Mouse (Mus musculus): ENCODE measurements at regions not wholly inside any gene's neighbourhood (a gene's known extent, or its start where the extent isn't known, plus 50 kb on each side); places are given as distances from the start of the nearest gene placed in this dataset.

- no peak for ATAC-seq (ENCODE audit: low FRiP score)
- Histone ChIP-seq H3K36me3 (no peaks in the 10 kb centered on the region), H3K4me3 (replicated peaks) (no peak overlapping the region), H3K4me2 (no peak overlapping the region), H3K9ac (replicated peaks) (no peak overlapping the region), H3K4me1 (0 out of 2 replicates have a peak, but pooled peaks cover 3% of the 10 kb centered on the region), H3K27ac (replicated peaks) (no peak overlapping the region), H3K9me3 (replicated peaks) (no peaks in the 10 kb centered on the region), H3K27me3 (replicated peaks) (no peaks in the 10 kb centered on the region)
- 84% methylated on average over 3 of the region's 3 CpGs for WGBS
Observed at GRCm38 (mm10) chr17:84010492-84011060, 162.8 kb upstream of the Haao start.

DNA sequence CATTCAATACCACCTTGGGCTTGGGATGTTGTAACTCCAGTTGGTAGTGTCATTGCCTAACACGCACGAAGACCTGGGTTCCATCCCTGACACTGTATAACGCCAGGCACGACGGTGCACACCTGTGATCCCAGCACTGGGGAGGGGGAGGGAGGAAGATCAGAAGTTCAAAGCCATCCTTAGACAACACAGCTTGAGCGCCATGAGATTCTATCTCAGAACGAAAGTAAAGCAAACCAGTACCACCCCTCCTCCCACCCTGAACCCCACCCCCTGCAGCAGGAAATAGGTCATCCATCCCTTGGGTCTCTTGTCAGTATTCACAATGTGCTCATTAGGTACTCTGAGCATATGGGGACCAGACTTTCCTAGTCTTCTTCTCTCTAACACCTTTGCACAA is 162.2 kb upstream of the Haao start:
- WGBS: 86% methylated on average over 7 of the region's 7 CpGs
- 0 out of 2 replicates have a peak, but pooled peaks cover 3% of the 10 kb centered on the region for H3K4me1 ChIP-seq
- ATAC-seq (ENCODE audit: low FRiP score): no peak

DNA sequence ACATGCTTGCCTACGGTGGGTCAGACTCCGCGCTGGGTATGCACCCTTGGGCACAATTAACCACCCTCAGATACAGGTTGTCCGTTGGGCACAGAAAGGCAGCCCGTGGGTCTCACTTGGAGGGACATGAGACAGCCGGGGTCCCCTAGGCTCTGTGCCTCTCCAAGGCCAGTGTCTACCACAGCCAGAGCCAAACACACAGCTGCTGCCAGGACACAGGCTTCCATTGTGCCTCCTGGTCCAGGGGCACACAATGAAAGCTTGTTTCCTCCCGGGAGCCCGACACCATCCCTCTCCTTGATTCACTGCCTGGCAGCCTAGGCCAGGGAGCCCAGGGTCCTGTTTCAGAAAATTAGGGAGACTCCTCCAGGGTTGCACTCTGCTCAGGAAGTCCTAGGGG is 161.4 kb upstream of the Haao start:
- H3K4me3 ChIP-seq (replicated peaks): no peak overlapping the region
- H3K27me3 ChIP-seq (replicated peaks): no peaks in the 10 kb centered on the region
- ATAC-seq (ENCODE audit: low FRiP score): peak; percentile 75
- H3K27ac ChIP-seq (replicated peaks): peak overlapping the region; percentile 72
- H3K36me3 ChIP-seq: no peaks in the 10 kb centered on the region
- H3K4me1 ChIP-seq: 0 out of 2 replicates have a peak, but pooled peaks cover 3% of the 10 kb centered on the region
- no peak overlapping the region for H3K4me2 ChIP-seq
- H3K9ac ChIP-seq (replicated peaks): no peak overlapping the region
- 47% methylated on average over 8 of the region's 8 CpGs for WGBS
- H3K9me3 ChIP-seq (replicated peaks): no peaks in the 10 kb centered on the region

More for the DNA sequence above, 162.2 kb upstream of the Haao start:
- Histone ChIP-seq H3K9me3 (replicated peaks) (no peaks in the 10 kb centered on the region), H3K27me3 (replicated peaks) (no peaks in the 10 kb centered on the region), H3K4me2 (no peak overlapping the region), H3K36me3 (no peaks in the 10 kb centered on the region), H3K27ac (replicated peaks) (no peak overlapping the region), H3K4me3 (replicated peaks) (no peak overlapping the region), H3K9ac (replicated peaks) (no peak overlapping the region)

GRCm38 (mm10) chr17:84008682-84009052 is 160.9 kb upstream of the Haao start:
- H3K36me3 ChIP-seq: no peaks in the 10 kb centered on the region
- no peak overlapping the region for H3K4me2 ChIP-seq
- no peak overlapping the region for H3K4me3 ChIP-seq (replicated peaks)
- H3K27me3 ChIP-seq (replicated peaks): no peaks in the 10 kb centered on the region
- no peaks in the 10 kb centered on the region for H3K9me3 ChIP-seq (replicated peaks)
- 59% methylated on average over 7 of the region's 7 CpGs for WGBS
- no peak for ATAC-seq (ENCODE audit: low FRiP score)
- H3K4me1 ChIP-seq: 0 out of 2 replicates have a peak, but pooled peaks cover 6% of the 10 kb centered on the region
- H3K9ac ChIP-seq (replicated peaks): no peak overlapping the region
- peak overlapping the region; percentile 63; the same call in 1 of the 2 replicates for H3K27ac ChIP-seq (replicated peaks)

- WGBS: 91% methylated on average over 12 of the region's 12 CpGs
- H3K4me3 ChIP-seq (replicated peaks): no peak overlapping the region
- ATAC-seq (ENCODE audit: low FRiP score): no peak
Observed at GRCm38 (mm10) chr17:84008035-84008681, 160.4 kb upstream of the Haao start.

GRCm38 (mm10) chr17:84006748-84007147 is 159.0 kb upstream of the Haao start:
- Histone ChIP-seq H3K4me3 (replicated peaks) (no peak overlapping the region), H3K4me1 (0 out of 2 replicates have a peak, but pooled peaks cover 6% of the 10 kb centered on the region), H3K9me3 (replicated peaks) (no peaks in the 10 kb centered on the region), H3K27ac (replicated peaks) (no peak overlapping the region), H3K9ac (replicated peaks) (no peak overlapping the region), H3K36me3 (no peaks in the 10 kb centered on the region), H3K27me3 (replicated peaks) (no peaks in the 10 kb centered on the region), H3K4me2 (no peak overlapping the region)
- whole genome bisulfite sequencing: 86% methylated on average over 9 of the region's 9 CpGs
- ATAC-seq (ENCODE audit: low FRiP score): no peak

More at GRCm38 (mm10) chr17:84008035-84008681, 160.4 kb upstream of the Haao start:
- Histone ChIP-seq H3K9me3 (replicated peaks) (no peaks in the 10 kb centered on the region), H3K4me2 (no peak overlapping the region), H3K36me3 (no peaks in the 10 kb centered on the region), H3K4me1 (0 out of 2 replicates have a peak, but pooled peaks cover 6% of the 10 kb centered on the region), H3K27me3 (replicated peaks) (no peaks in the 10 kb centered on the region), H3K27ac (replicated peaks) (no peak overlapping the region), H3K9ac (replicated peaks) (no peak overlapping the region)

- Histone ChIP-seq H3K27ac (replicated peaks) (no peak overlapping the region), H3K9ac (replicated peaks) (no peak overlapping the region), H3K4me1 (0 out of 2 replicates have a peak, but pooled peaks cover 3% of the 10 kb centered on the region), H3K36me3 (no peaks in the 10 kb centered on the region), H3K9me3 (replicated peaks) (no peaks in the 10 kb centered on the region), H3K27me3 (replicated peaks) (no peaks in the 10 kb centered on the region), H3K4me3 (replicated peaks) (no peak overlapping the region), H3K4me2 (no peak overlapping the region)
- WGBS: 38% methylated on average over 6 of the region's 6 CpGs
- no peak for ATAC-seq (ENCODE audit: low FRiP score)
Observed at GRCm38 (mm10) chr17:84004237-84004636, 156.5 kb upstream of the Haao start.

GRCm38 (mm10) chr17:84003489-84004234 is 155.9 kb upstream of the Haao start:
- 42% methylated on average over 9 of the region's 9 CpGs for WGBS
- H3K4me1 ChIP-seq: 0 out of 2 replicates have a peak, but pooled peaks cover 3% of the 10 kb centered on the region
- no peaks in the 10 kb centered on the region for H3K36me3 ChIP-seq
- no peak for ATAC-seq (ENCODE audit: low FRiP score)
- H3K9ac ChIP-seq (replicated peaks): no peak overlapping the region
- no peak overlapping the region for H3K4me3 ChIP-seq (replicated peaks)
- H3K27me3 ChIP-seq (replicated peaks): no peaks in the 10 kb centered on the region
- no peak overlapping the region for H3K27ac ChIP-seq (replicated peaks)
- no peak overlapping the region for H3K4me2 ChIP-seq
- H3K9me3 ChIP-seq (replicated peaks): no peaks in the 10 kb centered on the region

- H3K4me2 ChIP-seq: no peak overlapping the region
- no peak for ATAC-seq (ENCODE audit: low FRiP score)
- no peak overlapping the region for H3K27ac ChIP-seq (replicated peaks)
- H3K4me3 ChIP-seq (replicated peaks): no peak overlapping the region
- WGBS: 92% methylated on average over 6 of the region's 6 CpGs
- H3K9me3 ChIP-seq (replicated peaks): no peaks in the 10 kb centered on the region
- no peak overlapping the region for H3K9ac ChIP-seq (replicated peaks)
- no peaks in the 10 kb centered on the region for H3K27me3 ChIP-seq (replicated peaks)
- 0 out of 2 replicates have a peak, but pooled peaks cover 3% of the 10 kb centered on the region for H3K4me1 ChIP-seq
- H3K36me3 ChIP-seq: no peaks in the 10 kb centered on the region
Observed at GRCm38 (mm10) chr17:84002939-84003338, 155.2 kb upstream of the Haao start.

DNA sequence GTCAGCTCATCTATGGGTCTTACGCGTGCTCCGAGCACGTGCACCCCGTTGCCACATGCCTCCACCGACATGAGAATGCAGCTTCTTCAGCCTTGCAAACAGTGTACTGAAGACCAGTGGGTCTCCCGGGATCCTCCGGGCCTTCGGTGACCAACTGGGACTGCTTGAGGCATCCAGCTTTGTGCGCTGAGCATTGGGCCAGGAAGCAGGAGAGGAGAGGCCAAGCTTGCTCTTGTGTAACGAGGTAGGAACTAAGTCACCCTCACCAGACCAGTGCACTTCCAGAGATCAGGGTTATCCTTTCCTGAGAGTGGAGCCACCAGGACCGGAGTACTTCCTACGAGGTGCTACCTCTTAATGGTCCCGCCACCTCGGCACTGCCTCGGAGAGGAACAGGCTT is 154.6 kb upstream of the Haao start:
- Histone ChIP-seq H3K4me1 (0 out of 2 replicates have a peak, but pooled peaks cover 3% of the 10 kb centered on the region), H3K27me3 (replicated peaks) (no peaks in the 10 kb centered on the region), H3K4me2 (no peak overlapping the region), H3K36me3 (no peaks in the 10 kb centered on the region), H3K9ac (replicated peaks) (no peak overlapping the region), H3K9me3 (replicated peaks) (no peaks in the 10 kb centered on the region), H3K27ac (replicated peaks) (no peak overlapping the region), H3K4me3 (replicated peaks) (no peak overlapping the region)
- no peak for ATAC-seq (ENCODE audit: low FRiP score)
- 97% methylated on average over 16 of the region's 16 CpGs for WGBS

DNA sequence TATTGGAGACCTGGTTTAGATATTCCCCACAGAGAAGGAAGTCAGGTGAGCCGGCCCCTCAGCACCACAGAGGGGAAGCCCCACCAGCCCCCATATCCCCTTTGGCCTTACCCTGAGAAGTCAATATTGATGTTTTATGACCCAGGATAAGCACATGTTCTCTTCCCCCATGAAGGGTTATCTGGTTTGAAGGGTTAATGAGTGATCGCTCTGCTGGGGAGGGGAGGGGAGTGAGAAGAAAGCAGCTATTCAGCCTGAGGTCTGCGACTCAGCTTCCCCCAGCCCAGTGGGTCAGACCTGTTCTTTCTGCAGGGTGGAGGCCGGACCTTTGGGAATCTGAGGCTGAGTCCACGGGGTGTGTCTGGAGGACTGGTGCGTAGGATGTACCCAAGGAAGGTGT is 152.4 kb upstream of the Haao start:
- no peaks in the 10 kb centered on the region for H3K9me3 ChIP-seq (replicated peaks)
- H3K4me2 ChIP-seq: no peak overlapping the region
- ATAC-seq (ENCODE audit: low FRiP score): no peak
- H3K9ac ChIP-seq (replicated peaks): no peak overlapping the region
- H3K36me3 ChIP-seq: no peaks in the 10 kb centered on the region
- 0 out of 2 replicates have a peak, but pooled peaks cover 3% of the 10 kb centered on the region for H3K4me1 ChIP-seq
- no peak overlapping the region for H3K4me3 ChIP-seq (replicated peaks)
- H3K27me3 ChIP-seq (replicated peaks): no peaks in the 10 kb centered on the region
- 68% methylated on average over 6 of the region's 6 CpGs for WGBS
- no peak overlapping the region for H3K27ac ChIP-seq (replicated peaks)

Data from neural tube, embryonic 15.5 days (tissue).